Mouse (Mus musculus): ENCODE results near the gene Pkn2. TPM values are rescaled to one million over a fixed set of nuclear protein-coding genes. Genes with fewer than 3 reads are reported as not detected.

The Pkn2 gene
- polyA plus RNA-seq, 1 experiment = 11.8 TPM

DNA sequence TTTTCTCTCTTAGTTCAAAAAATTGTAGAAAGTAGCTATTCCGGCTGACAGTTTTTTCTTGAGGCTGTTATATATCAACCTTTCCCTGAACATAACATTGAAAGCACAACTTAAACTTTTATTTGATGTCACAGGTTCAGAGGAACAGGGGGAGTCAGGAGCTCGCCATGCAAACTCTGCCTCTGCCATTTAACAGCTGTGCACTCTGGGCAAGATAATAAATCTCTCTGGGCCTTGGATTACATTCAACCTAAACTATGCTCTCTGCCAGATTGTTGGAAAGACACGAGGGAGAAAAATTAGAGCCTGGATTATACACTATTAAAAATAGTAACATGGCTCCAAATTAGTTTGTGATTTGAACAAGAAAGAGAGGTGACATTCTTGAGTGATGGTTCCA is 37.3 kb upstream of the Pkn2 start:
- Histone ChIP-seq H3K27me3 (ENCODE audit: control insufficient read depth, insufficient read depth, insufficient read length) (no peaks in the 10 kb centered on the region), H3K4me3 (no peak overlapping the region), H3ac (ENCODE audit: control insufficient read depth, insufficient read length) (no peak overlapping the region), H3K79me2 (ENCODE audit: control insufficient read depth, insufficient read depth) (no peaks in the 10 kb centered on the region), H3K4me2 (ENCODE audit: low read depth) (no peak overlapping the region), H3K36me3 (ENCODE audit: control insufficient read depth, insufficient read depth) (no peaks in the 10 kb centered on the region)
- TF ChIP-seq SRF (IDR thresholded peaks at IDR 0.05; ENCODE audit: control insufficient read depth, insufficient read length, low read depth) (no peak), MYOD1 (IDR thresholded peaks at IDR 0.05; ENCODE audit: control insufficient read depth in 1 of 3, insufficient read length in 2 of 3, low read depth in 2 of 3) (peak; percentile 38 to 57 (median 39))

DNA sequence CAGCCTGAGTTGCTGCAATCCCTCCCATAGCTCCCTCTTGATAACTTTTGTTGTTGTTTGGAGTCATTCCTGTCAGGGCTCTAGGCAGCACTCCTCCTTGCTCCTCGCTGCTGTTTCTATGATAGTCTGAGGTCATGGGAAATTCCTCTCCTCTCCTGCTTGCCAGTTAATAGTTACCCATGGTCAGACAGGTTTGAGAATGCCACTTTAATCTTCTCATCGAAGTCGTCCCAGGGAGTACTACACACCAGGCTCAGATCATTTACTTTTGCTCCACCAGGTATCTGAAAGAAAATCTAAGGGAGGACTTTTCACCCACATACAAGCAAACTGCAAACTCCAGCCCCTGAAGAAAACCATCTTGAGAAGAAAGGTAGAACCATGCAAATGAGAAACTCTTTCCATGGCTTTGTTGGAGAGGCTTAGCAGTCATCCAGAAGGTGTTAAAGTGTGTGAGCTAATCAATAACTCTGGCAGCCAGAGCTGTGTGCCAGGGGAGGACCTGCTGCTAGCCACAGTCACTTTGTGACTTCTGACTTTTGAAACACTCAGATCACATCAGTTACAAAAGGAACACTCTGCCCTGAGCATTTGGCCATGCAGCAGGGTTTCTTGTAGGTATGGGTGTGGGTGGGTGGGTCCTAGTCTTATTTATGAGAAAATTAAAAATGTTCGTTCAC is 36.1 kb upstream of the Pkn2 start:
- TF ChIP-seq TCF12 (IDR thresholded peaks at IDR 0.05; ENCODE audit: insufficient read depth, poor library complexity, severe bottlenecking) (no peak), USF1 (IDR thresholded peaks at IDR 0.05; ENCODE audit: low read depth) (no peak), SRF (IDR thresholded peaks at IDR 0.05; ENCODE audit: control insufficient read depth, insufficient read length, low read depth) (no peak), E2F4 (IDR thresholded peaks at IDR 0.05; ENCODE audit: insufficient read depth) (no peak), POLR2A (IDR thresholded peaks at IDR 0.05; ENCODE audit: insufficient read length, low read depth) (no peak), REST (IDR thresholded peaks at IDR 0.05; ENCODE audit: insufficient read depth, insufficient read length) (no peak), MYOG (IDR thresholded peaks at IDR 0.05; ENCODE audit: control insufficient read depth in 1 of 3, insufficient read depth in 1 of 3, insufficient read length in 2 of 3, low read depth in 2 of 3) (no peak), TCF3 (IDR thresholded peaks at IDR 0.05; ENCODE audit: insufficient read length, low read depth) (no peak), MAX (IDR thresholded peaks at IDR 0.05; ENCODE audit: low read depth) (no peak), MYOD1 (IDR thresholded peaks at IDR 0.05; ENCODE audit: control insufficient read depth in 1 of 3, insufficient read length in 2 of 3, low read depth in 2 of 3) (no peak), POLR2AphosphoS2 (IDR thresholded peaks at IDR 0.05; ENCODE audit: insufficient read length, low read depth) (no peak), CEBPB (IDR thresholded peaks at IDR 0.05; ENCODE audit: insufficient read depth, poor library complexity, severe bottlenecking) (no peak)
- no peaks in the 10 kb centered on the region for H3K36me3 ChIP-seq (ENCODE audit: control insufficient read depth, insufficient read depth)
- H3ac ChIP-seq (ENCODE audit: control insufficient read depth, insufficient read length) = no peak overlapping the region
- H3K4me2 ChIP-seq (ENCODE audit: low read depth) = no peak overlapping the region
- H3K4me3 ChIP-seq = no peak overlapping the region
- H3K79me2 ChIP-seq (ENCODE audit: control insufficient read depth, insufficient read depth) = no peaks in the 10 kb centered on the region
- no peaks in the 10 kb centered on the region for H3K27me3 ChIP-seq (ENCODE audit: control insufficient read depth, insufficient read depth, insufficient read length)

DNA sequence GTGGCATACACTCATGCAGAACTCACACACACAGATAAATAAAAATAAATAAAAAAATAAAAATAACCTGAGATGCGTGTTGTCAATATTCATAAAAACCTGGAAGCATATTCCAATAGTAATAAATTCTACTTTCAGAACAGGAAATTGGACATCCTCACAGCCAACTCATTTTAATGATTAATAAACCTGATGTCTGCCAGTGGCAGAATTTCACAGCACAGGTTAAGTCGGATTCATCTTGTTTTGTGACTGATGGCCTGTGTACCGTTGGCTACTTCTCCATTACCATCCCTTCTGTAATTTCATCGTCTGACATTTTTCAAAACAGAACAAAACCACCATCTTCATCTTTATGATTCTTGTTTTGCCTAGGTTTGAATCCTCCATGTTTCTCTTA is 35.4 kb upstream of the Pkn2 start:
- TF ChIP-seq MYOG (IDR thresholded peaks at IDR 0.05; ENCODE audit: control insufficient read depth in 1 of 3, insufficient read depth in 1 of 3, insufficient read length in 2 of 3, low read depth in 2 of 3) (no peak), TCF12 (IDR thresholded peaks at IDR 0.05; ENCODE audit: insufficient read depth, poor library complexity, severe bottlenecking) (no peak), MAX (IDR thresholded peaks at IDR 0.05; ENCODE audit: low read depth) (no peak), E2F4 (IDR thresholded peaks at IDR 0.05; ENCODE audit: insufficient read depth) (no peak), POLR2AphosphoS2 (IDR thresholded peaks at IDR 0.05; ENCODE audit: insufficient read length, low read depth) (no peak), POLR2A (IDR thresholded peaks at IDR 0.05; ENCODE audit: insufficient read length, low read depth) (no peak), CEBPB (IDR thresholded peaks at IDR 0.05; ENCODE audit: insufficient read depth, poor library complexity, severe bottlenecking) (no peak), REST (IDR thresholded peaks at IDR 0.05; ENCODE audit: insufficient read depth, insufficient read length) (no peak), SRF (IDR thresholded peaks at IDR 0.05; ENCODE audit: control insufficient read depth, insufficient read length, low read depth) (no peak), TCF3 (IDR thresholded peaks at IDR 0.05; ENCODE audit: insufficient read length, low read depth) (no peak), USF1 (IDR thresholded peaks at IDR 0.05; ENCODE audit: low read depth) (no peak), MYOD1 (IDR thresholded peaks at IDR 0.05; ENCODE audit: control insufficient read depth in 1 of 3, insufficient read length in 2 of 3, low read depth in 2 of 3) (no peak)
- Histone ChIP-seq H3K4me2 (ENCODE audit: low read depth) (no peak overlapping the region), H3K36me3 (ENCODE audit: control insufficient read depth, insufficient read depth) (no peaks in the 10 kb centered on the region), H3ac (ENCODE audit: control insufficient read depth, insufficient read length) (no peak overlapping the region), H3K27me3 (ENCODE audit: control insufficient read depth, insufficient read depth, insufficient read length) (no peaks in the 10 kb centered on the region), H3K79me2 (ENCODE audit: control insufficient read depth, insufficient read depth) (no peaks in the 10 kb centered on the region), H3K4me3 (no peak overlapping the region)

- no peaks in the 10 kb centered on the region for H3K36me3 ChIP-seq (ENCODE audit: control insufficient read depth, insufficient read depth)
- no peak overlapping the region for H3ac ChIP-seq (ENCODE audit: control insufficient read depth, insufficient read length)
- H3K79me2 ChIP-seq (ENCODE audit: control insufficient read depth, insufficient read depth) = no peaks in the 10 kb centered on the region
- TF ChIP-seq SRF (IDR thresholded peaks at IDR 0.05; ENCODE audit: control insufficient read depth, insufficient read length, low read depth) = no peak
- no peak for TF ChIP-seq REST (IDR thresholded peaks at IDR 0.05; ENCODE audit: insufficient read depth, insufficient read length)
- no peak for TF ChIP-seq POLR2AphosphoS2 (IDR thresholded peaks at IDR 0.05; ENCODE audit: insufficient read length, low read depth)
- no peak for TF ChIP-seq CEBPB (IDR thresholded peaks at IDR 0.05; ENCODE audit: insufficient read depth, poor library complexity, severe bottlenecking)
- no peak for TF ChIP-seq TCF12 (IDR thresholded peaks at IDR 0.05; ENCODE audit: insufficient read depth, poor library complexity, severe bottlenecking)
- TF ChIP-seq MAX (IDR thresholded peaks at IDR 0.05; ENCODE audit: low read depth) = no peak
- no peak for TF ChIP-seq POLR2A (IDR thresholded peaks at IDR 0.05; ENCODE audit: insufficient read length, low read depth)
- no peak for TF ChIP-seq E2F4 (IDR thresholded peaks at IDR 0.05; ENCODE audit: insufficient read depth)
- TF ChIP-seq USF1 (IDR thresholded peaks at IDR 0.05; ENCODE audit: low read depth) = no peak
- TF ChIP-seq MYOD1 (IDR thresholded peaks at IDR 0.05; ENCODE audit: control insufficient read depth in 1 of 3, insufficient read length in 2 of 3, low read depth in 2 of 3) = no peak
- H3K27me3 ChIP-seq (ENCODE audit: control insufficient read depth, insufficient read depth, insufficient read length) = no peaks in the 10 kb centered on the region
- no peak overlapping the region for H3K4me3 ChIP-seq
- no peak overlapping the region for H3K4me2 ChIP-seq (ENCODE audit: low read depth)
These were observed 31.5 kb upstream of the Pkn2 start for GRCm38 (mm10) chr3:142913295-142913694.

DNA sequence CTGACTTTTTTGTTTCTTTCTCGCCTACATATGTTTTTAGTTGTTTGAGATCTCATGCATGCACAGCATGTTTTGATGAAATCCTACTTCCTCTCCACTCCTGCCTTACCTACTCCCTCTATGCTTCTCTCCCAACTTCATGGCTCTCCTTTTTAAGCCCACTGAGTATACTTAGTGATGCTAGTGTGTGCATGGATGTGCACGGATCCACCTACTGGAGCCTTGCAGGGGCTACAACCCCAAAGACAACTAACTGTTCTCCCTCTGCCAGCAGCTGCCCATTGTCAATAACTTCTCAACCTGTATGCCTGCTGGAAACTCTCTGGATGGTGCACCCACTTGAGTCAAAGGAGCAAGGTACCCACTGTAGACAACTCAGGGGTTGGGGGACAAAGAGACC is 17.9 kb upstream of the Pkn2 start:
- Histone ChIP-seq H3K79me2 (ENCODE audit: control insufficient read depth, insufficient read depth) (no peaks in the 10 kb centered on the region), H3K4me3 (no peak overlapping the region), H3ac (ENCODE audit: control insufficient read depth, insufficient read length) (no peak overlapping the region), H3K4me2 (ENCODE audit: low read depth) (no peak overlapping the region), H3K27me3 (ENCODE audit: control insufficient read depth, insufficient read depth, insufficient read length) (no peaks in the 10 kb centered on the region), H3K36me3 (ENCODE audit: control insufficient read depth, insufficient read depth) (no peaks in the 10 kb centered on the region)
- TF ChIP-seq POLR2AphosphoS2 (IDR thresholded peaks at IDR 0.05; ENCODE audit: insufficient read length, low read depth) = no peak
- TF ChIP-seq MYOD1 (IDR thresholded peaks at IDR 0.05; ENCODE audit: control insufficient read depth in 1 of 3, insufficient read length in 2 of 3, low read depth in 2 of 3) = no peak
- TF ChIP-seq TCF12 (IDR thresholded peaks at IDR 0.05; ENCODE audit: insufficient read depth, poor library complexity, severe bottlenecking) = no peak
- no peak for TF ChIP-seq CEBPB (IDR thresholded peaks at IDR 0.05; ENCODE audit: insufficient read depth, poor library complexity, severe bottlenecking)
- TF ChIP-seq POLR2A (IDR thresholded peaks at IDR 0.05; ENCODE audit: insufficient read length, low read depth) = no peak
- no peak for TF ChIP-seq MYOG (IDR thresholded peaks at IDR 0.05; ENCODE audit: control insufficient read depth in 1 of 3, insufficient read depth in 1 of 3, insufficient read length in 2 of 3, low read depth in 2 of 3)
- TF ChIP-seq USF1 (IDR thresholded peaks at IDR 0.05; ENCODE audit: low read depth) = no peak
- TF ChIP-seq REST (IDR thresholded peaks at IDR 0.05; ENCODE audit: insufficient read depth, insufficient read length) = no peak
- TF ChIP-seq MAX (IDR thresholded peaks at IDR 0.05; ENCODE audit: low read depth) = no peak
- TF ChIP-seq SRF (IDR thresholded peaks at IDR 0.05; ENCODE audit: control insufficient read depth, insufficient read length, low read depth) = no peak
- TF ChIP-seq E2F4 (IDR thresholded peaks at IDR 0.05; ENCODE audit: insufficient read depth) = no peak
- TF ChIP-seq TCF3 (IDR thresholded peaks at IDR 0.05; ENCODE audit: insufficient read length, low read depth) = no peak
